Mouse (Mus musculus): ENCODE data around the gene Sdhaf2. TPM values are rescaled to one million over a fixed set of nuclear protein-coding genes. Genes with fewer than 3 reads are reported as not detected.

Sdhaf2 gene
- polyA plus RNA-seq, 1 experiment from 2014 or later: 23.6 TPM

DNA sequence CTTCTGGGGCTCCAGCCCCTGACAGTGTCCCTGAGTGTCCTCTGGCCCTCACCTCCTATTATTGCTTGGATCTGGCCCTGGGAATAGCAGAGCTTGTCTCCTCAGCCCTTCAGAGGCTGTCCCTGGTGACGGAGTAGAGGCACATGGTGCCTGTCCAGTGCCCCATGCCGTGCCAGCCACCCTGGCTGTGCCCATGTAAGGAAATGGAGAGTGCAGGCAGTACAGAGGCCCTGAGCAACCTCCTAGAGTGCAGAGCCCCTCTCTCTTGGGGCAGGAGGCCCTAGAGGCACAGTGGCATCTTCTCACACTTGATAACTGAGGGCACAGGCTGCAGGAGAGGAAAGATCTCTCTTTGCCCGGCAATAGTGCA, 70.5 kb downstream of the Sdhaf2 start:
- Histone ChIP-seq H3K9ac (replicated peaks) (no peak overlapping the region), H3K9me3 (ENCODE audit: low read length) (no peaks in the 10 kb centered on the region), H3K4me1 (ENCODE audit: insufficient read depth) (peaks cover 9% of the 10 kb centered on the region; the same call in 1 of the 2 replicates), H3K27ac (ENCODE audit: low read depth) (no peak overlapping the region), H3K27me3 (ENCODE audit: insufficient read depth, low read length) (peaks cover 70% of the 10 kb centered on the region), H3K4me2 (ENCODE audit: low read depth, low read length) (no peak overlapping the region), H3K36me3 (replicated peaks; ENCODE audit: insufficient read depth, low read length) (no peaks in the 10 kb centered on the region), H3K4me3 (ENCODE audit: low read depth, low read length) (no peak overlapping the region)
- DNase-seq: no peak
- 51% methylated on average over 3 of the region's 3 CpGs for WGBS (ENCODE audit: insufficient replicate concordance)
- ATAC-seq: no peak
- TF ChIP-seq EP300 (IDR thresholded peaks at IDR 0.05; ENCODE audit: low read depth): no peak
- no peak for TF ChIP-seq CTCF (IDR thresholded peaks at IDR 0.05; ENCODE audit: low read depth)

DNA sequence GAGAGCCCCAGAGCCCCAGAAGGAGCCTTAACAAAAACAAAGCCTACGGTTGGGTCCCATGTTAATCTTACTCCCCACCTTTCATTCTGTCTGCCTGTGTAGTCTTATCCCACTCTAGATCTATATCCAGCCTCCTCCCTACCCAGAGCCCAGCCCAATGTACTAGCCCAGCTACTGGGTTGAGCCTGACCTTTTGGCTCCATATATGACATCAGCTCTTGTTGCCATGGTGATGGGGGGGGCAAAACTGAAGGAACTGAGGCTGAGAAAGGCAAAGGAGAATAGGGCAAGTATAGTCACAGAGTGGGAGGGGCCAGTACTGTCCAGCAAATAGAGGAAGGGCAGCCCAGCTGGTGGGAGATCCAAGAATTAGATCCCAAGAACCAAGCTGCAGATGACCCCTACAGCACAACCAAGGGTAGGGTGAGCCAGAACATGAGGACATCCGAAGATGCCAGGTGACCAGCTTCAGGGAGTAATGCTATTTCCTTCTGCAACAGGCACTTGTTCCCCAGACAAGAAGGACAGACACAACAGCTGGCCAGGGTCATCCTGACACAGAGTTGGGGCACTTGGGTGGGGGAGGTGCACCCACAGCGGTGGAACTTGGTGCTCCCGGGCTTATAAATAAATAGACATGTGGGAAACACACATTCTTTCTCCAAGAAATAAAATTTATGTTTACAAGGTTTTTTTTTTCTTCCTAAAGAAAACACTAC, 71.1 kb downstream of the Sdhaf2 start:
- no peak for ATAC-seq
- no peak for DNase-seq
- Histone ChIP-seq H3K27me3 (ENCODE audit: insufficient read depth, low read length) (peaks cover 68% of the 10 kb centered on the region), H3K4me3 (ENCODE audit: low read depth, low read length) (no peak overlapping the region), H3K36me3 (replicated peaks; ENCODE audit: insufficient read depth, low read length) (no peaks in the 10 kb centered on the region), H3K4me2 (ENCODE audit: low read depth, low read length) (no peak overlapping the region), H3K27ac (ENCODE audit: low read depth) (no peak overlapping the region), H3K9ac (replicated peaks) (no peak overlapping the region), H3K4me1 (ENCODE audit: insufficient read depth) (peaks cover 9% of the 10 kb centered on the region; the same call in 1 of the 2 replicates), H3K9me3 (ENCODE audit: low read length) (no peaks in the 10 kb centered on the region)
- 56% methylated on average over 4 of the region's 4 CpGs for WGBS (ENCODE audit: insufficient replicate concordance)
- no peak for TF ChIP-seq EP300 (IDR thresholded peaks at IDR 0.05; ENCODE audit: low read depth)
- TF ChIP-seq CTCF (IDR thresholded peaks at IDR 0.05; ENCODE audit: low read depth): no peak

Other genes with a start within 250 kb of the Sdhaf2 start
- 0.21 and 0.28 TPM in 2 replicates for gene Dagla, start 221.3 kb downstream of the Sdhaf2 start, polyA plus RNA-seq (2015; fragmentation: Nextera tagmentation; extraction: Ambion mirVana)
- gene Syt7, start 137.1 kb downstream of the Sdhaf2 start, polyA plus RNA-seq (2015; fragmentation: Nextera tagmentation; extraction: Ambion mirVana): 0.04 and 0.24 TPM in 2 replicates
- gene Lrrc10b, start 68.7 kb downstream of the Sdhaf2 start, polyA plus RNA-seq (2015; fragmentation: Nextera tagmentation; extraction: Ambion mirVana): 0.05 TPM in 1 of 2 replicates, not detected in the other
- gene Ppp1r32, start 43.2 kb downstream of the Sdhaf2 start, polyA plus RNA-seq (2015; fragmentation: Nextera tagmentation; extraction: Ambion mirVana): 0.11 and 0.15 TPM in 2 replicates
- gene Cpsf7, start 876 bp downstream of the Sdhaf2 start, polyA plus RNA-seq (2015; fragmentation: Nextera tagmentation; extraction: Ambion mirVana): 8.5 and 9.1 TPM in 2 replicates
- 11.7 and 13.0 TPM in 2 replicates for gene Tmem216, start 30.1 kb upstream of the Sdhaf2 start, polyA plus RNA-seq (2015; fragmentation: Nextera tagmentation; extraction: Ambion mirVana)
- gene Cyb561a3, start 51.0 kb upstream of the Sdhaf2 start, polyA plus RNA-seq (2015; fragmentation: Nextera tagmentation; extraction: Ambion mirVana): 18.5 and 19.0 TPM in 2 replicates
- gene Tmem138, start 51.2 kb upstream of the Sdhaf2 start, polyA plus RNA-seq (2015; fragmentation: Nextera tagmentation; extraction: Ambion mirVana): 8.2 and 8.4 TPM in 2 replicates
- gene Ddb1, start 79.2 kb upstream of the Sdhaf2 start, polyA plus RNA-seq (2015; fragmentation: Nextera tagmentation; extraction: Ambion mirVana): 68.7 and 81.3 TPM in 2 replicates
- gene Tkfc, start 79.5 kb upstream of the Sdhaf2 start, polyA plus RNA-seq (2015; fragmentation: Nextera tagmentation; extraction: Ambion mirVana): 82.1 and 133 TPM in 2 replicates
- gene Vwce, start 108.1 kb upstream of the Sdhaf2 start, polyA plus RNA-seq (2015; fragmentation: Nextera tagmentation; extraction: Ambion mirVana): 18.2 and 19.9 TPM in 2 replicates
- 0.07 TPM in 1 of 2 replicates, not detected in the other for gene Pga5, start 151.9 kb upstream of the Sdhaf2 start, polyA plus RNA-seq (2015; fragmentation: Nextera tagmentation; extraction: Ambion mirVana)
- gene Vps37c, start 162.6 kb upstream of the Sdhaf2 start, polyA plus RNA-seq (2015; fragmentation: Nextera tagmentation; extraction: Ambion mirVana): 8.2 and 9.4 TPM in 2 replicates
- 0.16 and 0.17 TPM in 2 replicates for gene Cd5, start 212.9 kb upstream of the Sdhaf2 start, polyA plus RNA-seq (2015; fragmentation: Nextera tagmentation; extraction: Ambion mirVana)

All from liver, postnatal 0 days (tissue).